Mouse (Mus musculus) midbrain, embryonic 12.5 days (tissue): ENCODE measurements around the gene Mapk12. TPM values are rescaled to one million over a fixed set of nuclear protein-coding genes. Genes with fewer than 3 reads are reported as not detected.
A peak's percentile ranks its signal among the peaks of the same experiment; 100 is the strongest.

ENCODE experiments used
- ATAC-seq: fragments of 200-750 bp; cut with Nextera tagmentation; 2 replicates; pipeline ENCODE4 v1.8.0; 2017; ENCODE audit warnings: low read depth, moderate TSS enrichment, moderate library complexity; ENCODE audit not compliant: low FRiP score
- H3K27ac ChIP-seq: fragments of 300-500 bp; sonication (generic); replicated peaks from 2 replicates; pipeline ENCODE4 v1.5.1; 2016; ENCODE audit warnings: mild to moderate bottlenecking
- H3K27me3 ChIP-seq: fragments of 300-500 bp; sonication (generic); 2 replicates; pipeline ENCODE4 v1.6.1; 2016; ENCODE audit warnings: mild to moderate bottlenecking
- H3K36me3 ChIP-seq: fragments of 300-500 bp; sonication (generic); 2 replicates; pipeline ENCODE4 v1.6.1; 2016
- H3K4me1 ChIP-seq: fragments of 300-500 bp; sonication (generic); 2 replicates; pipeline ENCODE4 v1.6.1; 2016
- H3K4me2 ChIP-seq: fragments of 300-500 bp; sonication (generic); replicated peaks from 2 replicates; pipeline ENCODE4 v1.6.1; 2016; ENCODE audit warnings: mild to moderate bottlenecking, moderate library complexity
- H3K4me3 ChIP-seq: fragments of 300-500 bp; sonication (generic); 2 replicates; pipeline ENCODE4 v1.5.1; 2016; ENCODE audit warnings: mild to moderate bottlenecking
- H3K9ac ChIP-seq: fragments of 300-500 bp; sonication (generic); replicated peaks from 2 replicates; pipeline ENCODE4 v1.6.1; 2016; ENCODE audit warnings: mild to moderate bottlenecking, moderate library complexity
- H3K9me3 ChIP-seq: fragments of 300-500 bp; sonication (generic); 2 replicates; pipeline ENCODE4 v1.6.1; 2016; ENCODE audit warnings: mild to moderate bottlenecking
- WGBS: fragments of 180-500 bp; shearing (Covaris S2); methylation state at CpG from one replicate; pipeline ENCODE4 v1.1.7; 2016; 5-methylcytosine and 5-hydroxymethylcytosine counted together
- microRNA-seq: library from miRNA; unstranded; fragments of <30 nt; microRNA quantifications from one replicate; pipeline ENCODE4, GENCODE M21; 2017
- polyA plus RNA-seq: library from polyadenylated mRNA; unstranded; fragments of >200 nt; fragmentation: Nextera tagmentation; extraction: Ambion mirVana; gene quantifications from 2 replicates; pipeline ENCODE4 v1.2.1, GENCODE M21; 2016

Gene Mapk12
- polyA plus RNA-seq, 1 experiment from 2014 or later, result 14.5 TPM

DNA sequence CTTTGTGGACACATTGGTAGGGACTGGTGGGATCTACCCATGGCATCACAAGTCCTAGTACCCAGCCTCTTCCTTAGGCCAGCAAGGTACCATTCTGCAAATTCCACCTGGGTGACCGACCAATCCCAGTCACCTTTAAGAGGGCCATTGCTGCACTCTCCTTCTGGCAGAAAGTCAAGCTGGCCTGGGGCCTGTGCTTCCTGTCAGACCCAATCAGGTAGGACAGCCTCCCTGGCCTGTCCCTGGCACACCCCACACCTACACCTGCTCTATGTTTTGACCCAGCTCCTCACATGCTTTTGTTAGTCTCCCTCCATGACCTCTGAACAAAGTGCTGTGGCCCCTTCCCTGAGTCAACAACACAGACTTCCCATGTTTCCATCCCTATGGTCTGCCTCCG, 55.7 kb downstream of the Mapk12 start:
- WGBS, result 94% methylated on average over 2 of the region's 2 CpGs
- Histone ChIP-seq H3K27ac (no peak overlapping the region), H3K27me3 (no peaks in the 10 kb centered on the region), H3K36me3 (peaks cover 62% of the 10 kb centered on the region), H3K4me1 (peaks cover 14% of the 10 kb centered on the region), H3K4me3 (no peak overlapping the region), H3K4me2 (no peak overlapping the region), H3K9me3 (no peaks in the 10 kb centered on the region), H3K9ac (no peak overlapping the region)
- no peak for ATAC-seq

DNA sequence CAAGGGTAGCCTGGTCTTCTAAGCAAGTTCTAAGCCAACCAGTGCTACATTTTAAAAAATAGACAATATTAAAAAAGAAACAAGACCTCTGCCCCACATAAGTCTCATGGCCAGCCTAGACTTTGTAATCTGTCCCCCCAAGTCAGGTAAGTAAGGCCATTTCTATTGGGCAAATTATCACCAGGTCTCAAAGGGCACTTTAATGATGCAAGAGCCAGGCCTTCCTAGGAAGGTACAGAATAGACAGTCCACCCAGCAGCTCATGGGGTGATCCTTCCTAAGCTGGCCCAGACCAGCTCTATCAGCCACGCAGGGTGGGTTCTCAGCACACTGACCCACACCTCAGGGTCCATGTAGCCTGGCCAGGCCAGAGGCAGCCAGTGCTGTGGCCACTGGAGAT, 56.6 kb downstream of the Mapk12 start:
- Histone ChIP-seq H3K4me3 (no peak overlapping the region), H3K4me1 (peaks cover 8% of the 10 kb centered on the region; the same call in 1 of the 2 replicates), H3K36me3 (peaks cover 66% of the 10 kb centered on the region), H3K4me2 (no peak overlapping the region), H3K9ac (no peak overlapping the region), H3K27me3 (no peaks in the 10 kb centered on the region), H3K27ac (no peak overlapping the region), H3K9me3 (no peaks in the 10 kb centered on the region)
- ATAC-seq, result no peak
- WGBS, result 95% methylated on average over 1 of the region's 1 CpGs

Small RNA genes lying within 50 kb of the gene (microRNA-seq; reads per million reads assigned to microRNA genes)
- gene Mir6958, result 8.1 reads per million, percentile 24 among the genes with 10 or more reads in this experiment
- gene Mir7118, result not detected

Other genes starting within 250 kb of the Mapk12 start
- gene Ttll8, start 186.3 kb downstream of the Mapk12 start, polyA plus RNA-seq, result not detected in 2 replicates
- gene Mlc1, start 161.7 kb downstream of the Mapk12 start, polyA plus RNA-seq, result 3.8 and 4.7 TPM in 2 replicates
- not detected in 2 replicates for gene Mov10l1, start 157.8 kb downstream of the Mapk12 start, polyA plus RNA-seq
- gene Panx2, start 81.0 kb downstream of the Mapk12 start, polyA plus RNA-seq, result 1.6 and 2.1 TPM in 2 replicates
- gene Trabd, start 65.6 kb downstream of the Mapk12 start, polyA plus RNA-seq, result 47.9 and 49.2 TPM in 2 replicates
- 23.7 and 28.1 TPM in 2 replicates for gene Selenoo, start 51.6 kb downstream of the Mapk12 start, polyA plus RNA-seq
- 25.0 and 25.1 TPM in 2 replicates for gene Tubgcp6, start 17.6 kb downstream of the Mapk12 start, polyA plus RNA-seq
- gene Hdac10, start 12.0 kb downstream of the Mapk12 start, polyA plus RNA-seq, result 20.3 and 25.1 TPM in 2 replicates
- gene Mapk11, start 8.9 kb upstream of the Mapk12 start, polyA plus RNA-seq, result 45.7 and 50.2 TPM in 2 replicates
- 164 and 170 TPM in 2 replicates for gene Plxnb2, start 40.1 kb upstream of the Mapk12 start, polyA plus RNA-seq
- 53.3 and 58.6 TPM in 2 replicates for gene Dennd6b, start 55.8 kb upstream of the Mapk12 start, polyA plus RNA-seq
- gene Ppp6r2, start 70.8 kb upstream of the Mapk12 start, polyA plus RNA-seq, result 63.7 and 68.5 TPM in 2 replicates
- 91.7 and 94.0 TPM in 2 replicates for gene Sbf1, start 174.6 kb upstream of the Mapk12 start, polyA plus RNA-seq
- not detected in 2 replicates for gene Adm2, start 182.0 kb upstream of the Mapk12 start, polyA plus RNA-seq
- not detected in 2 replicates for gene Miox, start 193.7 kb upstream of the Mapk12 start, polyA plus RNA-seq
- 44.3 and 48.8 TPM in 2 replicates for gene Lmf2, start 215.0 kb upstream of the Mapk12 start, polyA plus RNA-seq
- 164 and 170 TPM in 2 replicates for gene Ncaph2, start 215.0 kb upstream of the Mapk12 start, polyA plus RNA-seq
- 5.8 TPM in 2 replicates for gene Sco2, start 233.1 kb upstream of the Mapk12 start, polyA plus RNA-seq
- gene Tymp, start 236.3 kb upstream of the Mapk12 start, polyA plus RNA-seq, result 1.4 and 1.9 TPM in 2 replicates
- gene Odf3b, start 238.6 kb upstream of the Mapk12 start, polyA plus RNA-seq, result 0.51 and 1.2 TPM in 2 replicates
- not detected in 2 replicates for gene Klhdc7b, start 244.2 kb upstream of the Mapk12 start, polyA plus RNA-seq